Mouse (Mus musculus): ENCODE data around the gene Il17c. TPM values are rescaled to one million over a fixed set of nuclear protein-coding genes. Genes with fewer than 3 reads are reported as not detected.

Gene Il17c
- polyA plus RNA-seq, 1 experiment = 0.68 TPM

DNA sequence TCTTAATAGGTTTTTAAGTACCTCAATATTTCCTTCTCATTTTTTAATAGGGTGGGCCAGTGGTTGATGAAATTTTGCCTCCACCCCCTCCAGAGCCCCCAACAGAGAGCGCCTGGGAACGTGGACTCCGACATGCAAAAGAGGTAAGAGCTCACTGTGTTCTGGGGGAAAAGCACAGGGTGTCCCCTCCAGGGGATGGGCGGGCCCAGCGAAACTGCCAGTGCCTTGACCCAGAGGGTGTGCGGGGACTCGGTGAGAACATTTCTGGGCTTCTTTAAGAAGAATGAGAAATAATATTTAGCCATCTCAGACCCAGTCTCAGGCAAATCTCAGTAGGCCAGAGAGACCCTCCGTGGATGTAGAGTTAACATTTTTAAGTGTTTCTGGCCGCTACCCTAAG, 23.6 kb upstream of the Il17c start:
- TF ChIP-seq GATA1 (IDR thresholded peaks at IDR 0.05; ENCODE audit: borderline replicate concordance, low read length) (no peak), FLI1 (IDR thresholded peaks at IDR 0.05; ENCODE audit: low read length) (no peak)

DNA sequence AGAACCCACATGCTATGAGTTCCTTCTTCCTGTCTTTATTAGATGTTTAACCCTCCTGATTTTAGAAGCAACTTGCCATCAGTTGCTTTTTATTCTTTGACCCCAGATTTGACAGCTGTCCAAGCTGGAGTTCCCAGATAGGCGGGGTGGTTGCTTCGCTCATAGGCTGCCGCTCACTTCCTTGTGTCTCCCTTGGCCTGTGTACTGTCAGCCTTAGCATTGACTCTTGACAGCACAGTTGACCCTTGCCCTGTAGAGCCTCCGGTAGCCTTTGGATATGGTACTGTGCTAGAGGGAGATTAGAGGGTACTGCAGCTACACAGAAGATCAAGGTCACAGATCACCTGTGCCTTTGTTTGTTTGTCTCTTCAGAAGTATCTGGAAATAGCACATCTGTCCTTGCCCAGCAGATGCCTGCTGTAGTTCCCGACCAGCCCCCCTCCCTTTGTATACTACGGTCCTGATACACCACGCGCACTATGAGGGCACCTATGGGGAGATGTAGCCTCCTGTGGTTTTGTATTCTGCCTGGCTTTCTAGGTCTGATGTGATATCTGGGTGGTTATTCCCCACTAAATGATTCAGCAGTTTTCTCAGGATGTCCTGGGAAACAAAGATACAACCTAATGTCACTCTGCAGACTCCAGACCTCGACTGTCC, 16.5 kb upstream of the Il17c start:
- H3K27me3 ChIP-seq (replicated peaks) = no peaks in the 10 kb centered on the region
- peaks cover 99% of the 10 kb centered on the region for H3K4me1 ChIP-seq
- TF ChIP-seq GATA1 (IDR thresholded peaks at IDR 0.05; ENCODE audit: borderline replicate concordance, low read length) (no peak), FLI1 (IDR thresholded peaks at IDR 0.05; ENCODE audit: low read length) (no peak)
- H3K36me3 ChIP-seq (replicated peaks; ENCODE audit: low read length) = peaks cover 98% of the 10 kb centered on the region
- peak overlapping the region; percentile 80 for H3K4me3 ChIP-seq (replicated peaks)
- H3K9me3 ChIP-seq = no peaks in the 10 kb centered on the region

More for the DNA sequence above, 23.6 kb upstream of the Il17c start:
- Histone ChIP-seq H3K4me1 (peaks cover 37% of the 10 kb centered on the region), H3K36me3 (replicated peaks; ENCODE audit: low read length) (peaks cover 100% of the 10 kb centered on the region), H3K9me3 (no peaks in the 10 kb centered on the region), H3K27me3 (replicated peaks) (no peaks in the 10 kb centered on the region), H3K4me3 (replicated peaks) (no peak overlapping the region)

DNA sequence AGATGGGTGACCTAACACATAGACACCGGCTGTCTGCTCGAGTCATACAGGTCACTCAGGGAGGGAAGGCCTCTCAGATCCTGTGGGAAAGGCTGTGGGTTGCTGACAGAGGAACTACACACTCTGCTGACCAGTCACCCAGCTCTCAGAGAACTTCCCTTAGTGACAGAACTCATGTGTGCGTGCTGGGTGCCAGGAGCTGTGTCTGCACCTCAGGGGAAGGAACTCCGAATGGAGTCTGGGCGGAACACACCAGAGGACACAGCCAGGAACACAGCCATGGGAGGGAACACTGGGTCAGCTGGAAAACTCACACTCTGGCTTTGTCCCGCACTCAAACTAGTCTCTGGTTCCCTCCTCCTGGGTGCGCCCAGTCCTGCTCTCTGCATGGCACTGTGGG, 14.1 kb upstream of the Il17c start:
- TF ChIP-seq GATA1 (IDR thresholded peaks at IDR 0.05; ENCODE audit: borderline replicate concordance, low read length) = no peak
- no peak for TF ChIP-seq FLI1 (IDR thresholded peaks at IDR 0.05; ENCODE audit: low read length)
- H3K36me3 ChIP-seq (replicated peaks; ENCODE audit: low read length) = peaks cover 98% of the 10 kb centered on the region
- H3K4me3 ChIP-seq (replicated peaks) = peak overlapping the region; percentile 17
- no peaks in the 10 kb centered on the region for H3K27me3 ChIP-seq (replicated peaks)
- H3K4me1 ChIP-seq = peaks cover 93% of the 10 kb centered on the region
- H3K9me3 ChIP-seq = no peaks in the 10 kb centered on the region

DNA sequence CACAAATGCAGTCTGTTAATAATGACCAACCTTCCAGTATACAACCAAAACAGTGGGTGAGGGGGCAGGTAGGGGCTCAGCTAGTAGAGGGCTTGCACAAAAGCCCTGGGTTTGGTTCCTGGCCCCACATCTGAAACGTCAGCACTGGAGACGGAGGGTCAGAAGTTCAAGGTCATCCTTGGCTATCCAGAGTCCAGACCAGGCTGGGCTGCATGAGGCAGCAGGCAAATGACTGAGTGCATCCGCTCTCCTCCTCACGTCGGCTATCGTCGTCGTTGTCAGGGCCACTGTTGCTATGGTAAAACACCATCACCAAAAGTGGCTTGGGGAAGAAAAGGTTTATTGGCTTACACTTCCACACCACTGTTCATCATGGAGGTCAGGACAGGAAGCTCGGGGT, 7.5 kb upstream of the Il17c start:
- Histone ChIP-seq H3K4me3 (replicated peaks) (no peak overlapping the region), H3K36me3 (replicated peaks; ENCODE audit: low read length) (peaks cover 97% of the 10 kb centered on the region), H3K9me3 (no peaks in the 10 kb centered on the region), H3K4me1 (peaks cover 93% of the 10 kb centered on the region), H3K27me3 (replicated peaks) (no peaks in the 10 kb centered on the region)
- TF ChIP-seq FLI1 (IDR thresholded peaks at IDR 0.05; ENCODE audit: low read length) (no peak), GATA1 (IDR thresholded peaks at IDR 0.05; ENCODE audit: borderline replicate concordance, low read length) (no peak)

DNA sequence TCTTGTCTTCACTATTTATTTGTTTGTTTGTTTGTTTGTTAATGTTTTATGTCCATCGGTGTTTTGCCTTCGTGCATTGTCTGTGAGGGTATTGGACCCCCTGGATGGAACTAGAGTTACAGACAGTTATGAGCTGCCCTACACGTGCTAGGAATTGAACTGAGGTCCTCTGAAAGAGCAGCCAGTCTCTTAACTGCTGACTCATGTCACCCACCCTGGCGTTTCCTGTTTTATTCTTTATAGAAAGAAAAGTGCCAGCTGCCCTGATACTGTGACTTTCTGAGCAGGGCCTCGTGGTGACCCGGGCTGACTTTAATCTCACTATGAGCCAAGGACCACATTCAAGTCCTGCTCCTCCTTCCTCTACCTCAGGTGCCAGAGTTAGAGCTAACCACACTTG, 6.3 kb upstream of the Il17c start:
- Histone ChIP-seq H3K36me3 (replicated peaks; ENCODE audit: low read length) (peaks cover 94% of the 10 kb centered on the region), H3K4me3 (replicated peaks) (peak overlapping the region; percentile 55), H3K27me3 (replicated peaks) (no peaks in the 10 kb centered on the region), H3K4me1 (peaks cover 92% of the 10 kb centered on the region), H3K9me3 (no peaks in the 10 kb centered on the region)
- TF ChIP-seq FLI1 (IDR thresholded peaks at IDR 0.05; ENCODE audit: low read length) = no peak
- TF ChIP-seq GATA1 (IDR thresholded peaks at IDR 0.05; ENCODE audit: borderline replicate concordance, low read length) = no peak

DNA sequence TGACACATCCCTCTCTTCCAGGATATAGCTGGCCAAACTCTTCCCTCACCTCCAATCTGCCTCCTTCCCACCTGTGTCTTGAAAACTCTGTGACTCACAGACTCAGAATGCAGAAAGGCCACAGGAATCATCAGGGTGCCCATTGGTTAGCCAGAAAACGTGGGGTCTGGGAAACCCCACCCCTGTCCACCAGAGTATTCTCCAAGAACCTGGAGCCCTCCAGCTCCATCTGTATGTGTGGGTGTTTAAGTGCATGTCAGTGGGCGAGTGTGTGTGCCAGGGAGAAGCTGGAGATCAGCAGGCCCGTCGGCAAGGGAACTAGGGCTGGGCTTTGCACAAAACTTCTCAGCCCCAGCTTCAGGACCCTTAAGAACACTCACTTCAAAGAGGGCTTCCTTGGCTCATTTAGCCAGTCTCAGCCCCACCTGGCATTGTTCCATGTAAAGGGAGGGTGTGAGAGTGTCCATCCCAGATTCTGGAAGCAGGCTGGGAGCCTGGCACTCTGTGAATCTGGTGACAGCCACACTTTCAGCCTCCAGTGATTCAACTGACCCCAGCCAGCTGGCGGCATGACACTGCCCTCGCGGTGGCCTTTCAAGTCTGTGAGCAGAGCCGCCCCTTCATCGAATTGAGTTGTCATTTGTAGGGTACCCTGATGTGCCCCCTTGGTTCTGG, 1.8 kb upstream of the Il17c start:
- H3K36me3 ChIP-seq (replicated peaks; ENCODE audit: low read length) = peaks cover 87% of the 10 kb centered on the region
- peaks cover 86% of the 10 kb centered on the region for H3K4me1 ChIP-seq
- no peaks in the 10 kb centered on the region for H3K9me3 ChIP-seq
- TF ChIP-seq FLI1 (IDR thresholded peaks at IDR 0.05; ENCODE audit: low read length) (no peak), GATA1 (IDR thresholded peaks at IDR 0.05; ENCODE audit: borderline replicate concordance, low read length) (no peak)
- no peaks in the 10 kb centered on the region for H3K27me3 ChIP-seq (replicated peaks)
- H3K4me3 ChIP-seq (replicated peaks) = no peak overlapping the region

DNA sequence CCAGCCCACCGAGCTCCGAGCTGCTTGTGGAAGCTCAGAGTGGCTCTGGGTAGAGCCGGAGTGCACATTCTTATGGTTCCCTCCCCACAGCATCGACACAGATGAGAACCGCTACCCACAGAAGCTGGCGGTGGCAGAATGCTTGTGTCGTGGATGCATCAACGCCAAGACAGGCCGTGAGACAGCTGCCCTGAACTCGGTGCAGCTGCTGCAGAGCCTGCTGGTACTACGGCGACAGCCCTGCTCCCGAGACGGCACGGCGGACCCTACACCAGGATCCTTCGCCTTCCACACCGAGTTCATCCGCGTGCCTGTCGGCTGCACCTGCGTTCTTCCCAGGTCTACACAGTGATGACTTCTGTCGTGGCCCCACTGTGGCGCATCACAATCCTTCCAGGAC, 1.4 kb downstream of the Il17c start:
- Histone ChIP-seq H3K36me3 (replicated peaks; ENCODE audit: low read length) (peaks cover 90% of the 10 kb centered on the region), H3K4me1 (peaks cover 87% of the 10 kb centered on the region), H3K4me3 (replicated peaks) (no peak overlapping the region), H3K9me3 (no peaks in the 10 kb centered on the region), H3K27me3 (replicated peaks) (no peaks in the 10 kb centered on the region)
- TF ChIP-seq GATA1 (IDR thresholded peaks at IDR 0.05; ENCODE audit: borderline replicate concordance, low read length) = no peak

DNA sequence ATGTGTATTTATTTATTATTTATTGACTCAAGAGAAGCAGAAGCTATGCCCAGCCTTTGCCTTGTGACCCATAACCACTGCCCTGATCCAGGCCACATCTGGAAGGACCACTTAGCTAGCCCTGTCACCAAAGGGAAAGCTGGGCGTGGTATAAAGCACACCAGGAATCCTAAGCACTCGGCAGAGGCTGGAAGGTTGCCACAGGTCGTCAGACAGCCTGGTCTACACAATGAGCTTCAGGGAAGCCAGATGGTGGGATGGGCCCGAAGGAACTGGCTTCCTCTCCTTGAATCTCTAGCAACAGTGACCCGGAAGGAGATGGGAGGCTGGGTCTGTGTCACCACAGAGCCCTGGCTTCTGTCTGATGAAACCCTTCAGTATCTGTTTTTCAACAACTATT, 1.8 kb downstream of the Il17c start:
- TF ChIP-seq FLI1 (IDR thresholded peaks at IDR 0.05; ENCODE audit: low read length) (no peak), GATA1 (IDR thresholded peaks at IDR 0.05; ENCODE audit: borderline replicate concordance, low read length) (no peak)
- Histone ChIP-seq H3K4me3 (replicated peaks) (no peak overlapping the region), H3K9me3 (no peaks in the 10 kb centered on the region), H3K4me1 (peaks cover 87% of the 10 kb centered on the region), H3K36me3 (replicated peaks; ENCODE audit: low read length) (peaks cover 90% of the 10 kb centered on the region), H3K27me3 (replicated peaks) (no peaks in the 10 kb centered on the region)

DNA sequence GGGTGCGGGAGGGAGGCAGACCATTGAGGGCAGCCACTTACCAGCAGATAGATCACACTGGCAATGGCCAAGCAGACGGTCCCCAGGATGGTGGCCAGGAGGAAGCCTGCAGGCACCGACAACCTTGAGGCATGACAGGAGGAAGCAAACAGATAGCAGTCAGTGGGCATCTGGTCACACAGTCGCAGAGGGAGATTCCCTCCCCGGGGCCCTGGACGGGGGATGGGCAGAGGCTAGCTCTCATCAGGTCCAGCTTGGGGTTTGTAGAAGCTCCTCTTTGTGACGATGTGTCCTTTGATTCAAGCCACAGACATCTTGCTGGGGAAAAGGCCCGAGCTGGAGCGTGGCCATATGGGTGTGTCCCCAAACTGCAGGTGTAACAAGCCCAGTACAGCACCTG, 4.3 kb downstream of the Il17c start:
- H3K4me1 ChIP-seq = peaks cover 94% of the 10 kb centered on the region
- TF ChIP-seq FLI1 (IDR thresholded peaks at IDR 0.05; ENCODE audit: low read length) = no peak
- no peak for TF ChIP-seq GATA1 (IDR thresholded peaks at IDR 0.05; ENCODE audit: borderline replicate concordance, low read length)
- no peaks in the 10 kb centered on the region for H3K9me3 ChIP-seq
- H3K36me3 ChIP-seq (replicated peaks; ENCODE audit: low read length) = peaks cover 93% of the 10 kb centered on the region
- peak overlapping the region; percentile 80 for H3K4me3 ChIP-seq (replicated peaks)
- H3K27me3 ChIP-seq (replicated peaks) = no peaks in the 10 kb centered on the region

DNA sequence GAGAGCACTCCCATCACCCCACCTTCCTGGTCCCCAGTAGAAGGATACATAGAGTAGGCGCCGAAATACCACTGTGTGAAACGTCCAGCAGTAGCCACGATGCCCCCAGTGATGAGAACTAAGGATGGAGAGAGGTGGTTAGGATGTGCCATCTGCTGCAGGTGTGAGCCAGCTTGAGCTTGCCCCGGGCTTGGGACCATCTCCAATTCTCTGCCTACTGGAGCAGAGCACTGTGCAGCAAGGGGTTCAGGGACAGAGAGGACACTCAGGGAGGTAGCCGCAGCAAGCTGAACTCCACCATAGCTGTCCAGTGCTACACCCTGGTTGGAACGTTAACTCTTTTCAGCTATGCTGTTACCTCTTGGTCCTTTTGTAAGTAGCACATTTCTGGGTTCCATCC, 5.8 kb downstream of the Il17c start:
- Histone ChIP-seq H3K4me3 (replicated peaks) (peak overlapping the region; percentile 73), H3K4me1 (peaks cover 99% of the 10 kb centered on the region), H3K36me3 (replicated peaks; ENCODE audit: low read length) (peaks cover 92% of the 10 kb centered on the region), H3K9me3 (no peaks in the 10 kb centered on the region), H3K27me3 (replicated peaks) (no peaks in the 10 kb centered on the region)
- TF ChIP-seq GATA1 (IDR thresholded peaks at IDR 0.05; ENCODE audit: borderline replicate concordance, low read length) (no peak), FLI1 (IDR thresholded peaks at IDR 0.05; ENCODE audit: low read length) (no peak)

Measured in megakaryocyte, embryonic 14.5 days (primary cell).